In the genomic region with DNA sequence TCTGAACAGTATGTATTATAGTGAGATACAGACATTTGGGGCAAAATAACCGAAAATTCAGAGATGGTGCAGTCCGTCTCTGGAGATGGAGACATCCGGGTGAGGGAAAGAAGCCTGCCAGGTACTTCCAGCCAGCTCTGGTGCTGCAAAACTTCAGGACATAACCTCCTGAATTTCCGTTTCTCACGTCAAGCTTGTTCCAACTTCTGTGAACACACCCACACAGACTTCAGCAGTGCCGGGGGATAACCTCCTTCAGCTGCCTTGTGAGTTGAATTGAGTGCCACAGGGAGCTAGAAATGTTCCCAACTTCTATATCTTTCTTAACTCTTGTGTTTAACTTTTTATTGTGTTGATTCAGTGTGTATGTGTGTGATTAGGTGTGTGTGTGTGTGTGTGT, we compare ENCODE assay signal across 26 mouse cellular contexts. TPM values are rescaled to one million over a fixed set of nuclear protein-coding genes. Genes with fewer than 3 reads are reported as not detected.
DNase-seq lines count a peak whose midpoint lies in the region; ATAC-seq and TF ChIP-seq lines count a peak whose summit lies in the region.
"Had no signal": no experiment of that assay in that cellular context is flagged by ENCODE, and none has a peak within 500 bp of the region (broad histone marks: within the 10 kb centered on the region; RNA-seq: fewer than 3 reads in every experiment).

No protein-coding gene starts in this region.

- TF ChIP-seq RAD21 in MEL (IDR thresholded peaks at IDR 0.05; ENCODE audit: low read depth, low read length) = no peak

- H3K79me2 ChIP-seq in MEL (ENCODE audit: control insufficient read depth, insufficient read depth, low read length, poor library complexity) = no peaks in the 10 kb centered on the region; the same call in 1 of the 2 replicates

- 82% methylated on average over 6 of the region's 6 CpGs for WGBS in forebrain, embryonic 13.5 days

- DNase-seq in frontal cortex, postnatal 25 days (ENCODE audit: low spot score in 2 of 2) = no peak
- DNase-seq in MEL (ENCODE audit: low read depth, low spot score) = peak; percentile 56
- DNase-seq in c-Kit-positive CD71-positive TER-119-positive erythroid progenitor cells, embryonic 14.5 days (ENCODE audit: low spot score) = no peak
- DNase-seq in gastrocnemius, postnatal 25 days = no peak
- DNase-seq: adrenal gland, postnatal 10 days; cerebellum, adult 18-20 months; cerebellum, adult 9-10 months; cerebellum, postnatal 25 days; forebrain, postnatal 0 days; gastrocnemius, postnatal 10 days had no signal

- H3K27ac ChIP-seq in MEL (ENCODE audit: control insufficient read depth, low read depth, low read length) = peak overlapping the region; percentile 65
- H3K27ac ChIP-seq in forebrain, embryonic 13.5 days = no peak overlapping the region
- H3K27ac ChIP-seq: embryonic facial prominence, embryonic 12.5 days; embryonic facial prominence, embryonic 15.5 days; forebrain, embryonic 10.5 days; heart, embryonic 15.5 days; hindbrain, embryonic 14.5 days; hindbrain, postnatal 0 days had no signal

- no peak for TF ChIP-seq CTCF in MEL (IDR thresholded peaks at IDR 0.05 in 2 of 3, conservative IDR thresholded peaks at IDR 0.05 in 1 of 3; ENCODE audit: control insufficient read depth in 1 of 3, insufficient read depth in 1 of 3, low read depth in 2 of 3, low read length in 3 of 3, poor library complexity in 1 of 3, severe bottlenecking in 1 of 3)

- peak overlapping the region; percentile 20 to 22 for H3K4me3 ChIP-seq in MEL (ENCODE audit: control insufficient read depth in 1 of 2, insufficient read depth in 1 of 2, low read depth in 2 of 2, low read length in 2 of 2)
- no peak overlapping the region for H3K4me3 ChIP-seq in forebrain, embryonic 13.5 days
- H3K4me3 ChIP-seq: embryonic facial prominence, embryonic 12.5 days; embryonic facial prominence, embryonic 15.5 days; erythroblast, embryonic 14.5 days; forebrain, embryonic 10.5 days; heart, embryonic 12.5 days; heart, embryonic 15.5 days had no signal

- H3K27me3 ChIP-seq in MEL (ENCODE audit: control insufficient read depth in 1 of 2, insufficient read depth in 2 of 2, low read length in 2 of 2) = no peaks in the 10 kb centered on the region
- no peaks in the 10 kb centered on the region; the same call in 1 of the 2 replicates for H3K27me3 ChIP-seq in forebrain, embryonic 13.5 days
- H3K27me3 ChIP-seq: embryonic facial prominence, embryonic 12.5 days; heart, embryonic 15.5 days had no signal

- peak overlapping the region; percentile 38 for H3K9ac ChIP-seq in MEL (ENCODE audit: control insufficient read depth, low read depth, low read length, poor library complexity, severe bottlenecking)
- H3K9ac ChIP-seq in forebrain, embryonic 13.5 days = no peak overlapping the region
- H3K9ac ChIP-seq: embryonic facial prominence, embryonic 12.5 days; embryonic facial prominence, embryonic 15.5 days; forebrain, postnatal 0 days; heart, embryonic 12.5 days; heart, embryonic 15.5 days; hindbrain, embryonic 14.5 days had no signal

- H3K36me3 ChIP-seq in MEL (ENCODE audit: control insufficient read depth in 1 of 2, insufficient read depth in 2 of 2, low read length in 2 of 2) = peaks cover 0 to 29% of the 10 kb centered on the region in 2 experiments; a peak in 2 of 4 replicates
- H3K36me3 ChIP-seq in forebrain, embryonic 13.5 days (ENCODE audit: poor library complexity, severe bottlenecking) = no peaks in the 10 kb centered on the region
- H3K36me3 ChIP-seq: embryonic facial prominence, embryonic 12.5 days; embryonic facial prominence, embryonic 15.5 days; forebrain, embryonic 10.5 days; heart, embryonic 12.5 days; heart, embryonic 15.5 days had no signal

- TF ChIP-seq EP300 in MEL (IDR thresholded peaks at IDR 0.05; ENCODE audit: low read depth in 1 of 2, low read length in 2 of 2) = no peak

- H3K4me1 ChIP-seq in MEL (ENCODE audit: control insufficient read depth in 1 of 2, insufficient read depth in 2 of 2, low read length in 2 of 2) = peaks cover 17% of the 10 kb centered on the region in 2 experiments
- H3K4me1 ChIP-seq in forebrain, embryonic 13.5 days = peaks cover 5% of the 10 kb centered on the region; the same call in 1 of the 2 replicates

- peak; percentile 86 for ATAC-seq in frontal cortex, adult (ENCODE audit: low TSS enrichment)
- ATAC-seq in erythroblast, adult 5-6 weeks (replicated peaks; ENCODE audit: low FRiP score, poor library complexity, severe bottlenecking) = peak; percentile 38
- peak; percentile 19; the same call in 1 of the 2 replicates for ATAC-seq in megakaryocyte-erythroid progenitor cell, adult 5-6 weeks (replicated peaks; ENCODE audit: low FRiP score, low TSS enrichment, poor library complexity, severe bottlenecking)
- no peak for ATAC-seq in forebrain, embryonic 13.5 days
- ATAC-seq: forebrain, embryonic 14.5 days; forebrain, postnatal 0 days; hindbrain, postnatal 0 days; inflammation-experienced regulatory T-cells, adult 6 months; intestine, embryonic 16.5 days; Patski had no signal

- no peak overlapping the region for H3K4me2 ChIP-seq in forebrain, embryonic 13.5 days
- H3K4me2 ChIP-seq: embryonic facial prominence, embryonic 12.5 days; embryonic facial prominence, embryonic 15.5 days; heart, embryonic 12.5 days; heart, embryonic 15.5 days; hindbrain, embryonic 14.5 days had no signal

- no peak for TF ChIP-seq POLR2A in MEL (IDR thresholded peaks at IDR 0.05; ENCODE audit: control insufficient read depth in 1 of 2, insufficient read depth in 1 of 2, low read depth in 1 of 2, low read length in 2 of 2, poor library complexity in 1 of 2)

- H3K9me3 ChIP-seq in MEL (replicated peaks; ENCODE audit: insufficient read depth, low read length) = no peaks in the 10 kb centered on the region; the same call in 1 of the 2 replicates
- no peaks in the 10 kb centered on the region for H3K9me3 ChIP-seq in forebrain, embryonic 13.5 days (replicated peaks)
- H3K9me3 ChIP-seq: embryonic facial prominence, embryonic 12.5 days; embryonic facial prominence, embryonic 15.5 days; forebrain, embryonic 10.5 days; heart, embryonic 12.5 days; heart, embryonic 15.5 days had no signal

TF ChIP-seq in MEL, 35 proteins besides CTCF, POLR2A, EP300 and RAD21:
- TF ChIP-seq CHD1 (IDR thresholded peaks at IDR 0.05; ENCODE audit: low read depth, low read length) (no peak), USF2 (IDR thresholded peaks at IDR 0.05; ENCODE audit: borderline replicate concordance in 1 of 2, insufficient read depth in 1 of 2, low read depth in 1 of 2, low read length in 2 of 2) (no peak), UBTF (IDR thresholded peaks at IDR 0.05; ENCODE audit: borderline replicate concordance, insufficient read depth, low read depth, low read length) (no peak), POLR2AphosphoS5 (IDR thresholded peaks at IDR 0.05; ENCODE audit: borderline replicate concordance, low read depth, low read length) (no peak), KAT2A (conservative IDR thresholded peaks at IDR 0.05; ENCODE audit: low read depth, low read length) (no peak)

RNA-seq across cellular contexts. Expression of gene Agtr1a, which starts 4.4 kb away (rescaled TPM):
- 0.75 and 3.0 TPM in 2 replicates for total RNA-seq in MEL (2012; rRNA removed)
- 1 to 10 TPM in 1 of 2 experiments, not detected in 1; 2.7 TPM for polyA plus RNA-seq in MEL (2012; ENCODE audit: insufficient read depth in 1 of 2, insufficient read length in 2 of 2, low read depth in 1 of 2, low replicate concordance in 2 of 2, missing spikeins in 1 of 2)
- total RNA-seq in erythroblast, adult 5-6 weeks (2015; ENCODE audit: low replicate concordance) = 103 and 116 TPM in 2 replicates
- 73.9 and 154 TPM in 2 replicates for total RNA-seq in erythroblast, adult 5-6 weeks (2017; ENCODE audit: low replicate concordance)
- 4.5 and 14.8 TPM in 2 replicates for total RNA-seq in megakaryocyte-erythroid progenitor cell, adult 5-6 weeks (2014; fragmentation: Nextera tagmentation)
- total RNA-seq in megakaryocyte-erythroid progenitor cell, adult 5-6 weeks (2017) = 2.8 and 9.7 TPM in 2 replicates
- polyA plus RNA-seq in forebrain, embryonic 13.5 days (2015; fragmentation: Nextera tagmentation; extraction: Ambion mirVana) = 0.32 and 0.93 TPM in 2 replicates
- 1 to 10 TPM; 3.6 to 4.4 TPM for total RNA-seq in gastrocnemius, postnatal 25 days (2021)
- polyA plus RNA-seq: erythroblast, embryonic 14.5 days; inflammation-experienced regulatory T-cells, adult 6 months; Patski had no signal

Comparison
In these comparisons a context has a peak if more than half of its experiments do, and no peak if none do; other contexts are left out.
1. RNA of gene Agtr1a, which starts 4.4 kb away (total RNA-seq): 73.9 to 154 TPM in erythroblast, adult 5-6 weeks; 2.8 to 14.8 TPM in megakaryocyte-erythroid progenitor cell, adult 5-6 weeks, 3.6 to 4.4 TPM in gastrocnemius, postnatal 25 days and 0.75 to 3.0 TPM in MEL; every median in the first group is over 4 times any median in the second.